Mouse (Mus musculus) heart, postnatal 0 days (tissue): ENCODE measurements at regions not wholly inside any gene's neighbourhood (a gene's known extent, or its start where the extent isn't known, plus 50 kb on each side); places are given as distances from the start of the nearest gene placed in this dataset.

Source experiments
- CTCF ChIP-seq: IDR thresholded peaks from 2 replicates; pipeline ENCODE4 v1.5.1; 2016; ENCODE audit warnings: antibody characterized with exemption, control low read depth, low read depth
- EP300 ChIP-seq: IDR thresholded peaks from 2 replicates; pipeline ENCODE4 v1.6.1; 2016; ENCODE audit warnings: antibody characterized with exemption, low read depth

- no peak for TF ChIP-seq CTCF
- TF ChIP-seq EP300 = peak; percentile 61; the same call in 1 of the 2 replicates
These were observed 53.5 kb upstream of the Mfge8 start for GRCm38 (mm10) chr7:79202336-79202735.
